Mouse (Mus musculus) mesoderm, embryonic 11.5 days (tissue): Measurements from ENCODE around the gene Camk2b.

Experiments
- DNase-seq: peaks from one replicate; pipeline ENCODE4 v3.0.0-alpha.2; 2012; ENCODE audit warnings: low read depth, low spot score

Gene Camk2b

GRCm38 (mm10) chr11:6050066-6050560 lies 16.0 kb downstream of the Camk2b start:
- DNase-seq: no peak

GRCm38 (mm10) chr11:6048208-6048607 lies 18.0 kb downstream of the Camk2b start:
- no peak for DNase-seq

- no peak for DNase-seq
These were observed 27.2 kb downstream of the Camk2b start for GRCm38 (mm10) chr11:6038929-6039328.

GRCm38 (mm10) chr11:6037686-6038085 lies 28.5 kb downstream of the Camk2b start:
- no peak for DNase-seq

GRCm38 (mm10) chr11:6037198-6037597 lies 29.0 kb downstream of the Camk2b start:
- DNase-seq: no peak

GRCm38 (mm10) chr11:6036477-6036876 lies 29.7 kb downstream of the Camk2b start:
- no peak for DNase-seq

- no peak for DNase-seq
These were observed 30.6 kb downstream of the Camk2b start for GRCm38 (mm10) chr11:6035521-6035920.

- DNase-seq: no peak
These were observed 31.4 kb downstream of the Camk2b start for GRCm38 (mm10) chr11:6034740-6035139.

- DNase-seq: no peak
These were observed 32.4 kb downstream of the Camk2b start for GRCm38 (mm10) chr11:6033801-6034200.

GRCm38 (mm10) chr11:6033147-6033546 lies 33.0 kb downstream of the Camk2b start:
- DNase-seq: peak; percentile 39

- DNase-seq: no peak
These were observed 35.5 kb downstream of the Camk2b start for GRCm38 (mm10) chr11:6030650-6031049.

GRCm38 (mm10) chr11:6029790-6030189 lies 36.4 kb downstream of the Camk2b start:
- no peak for DNase-seq

GRCm38 (mm10) chr11:6028911-6029310 lies 37.3 kb downstream of the Camk2b start:
- no peak for DNase-seq

- DNase-seq: no peak
These were observed 39.8 kb downstream of the Camk2b start for GRCm38 (mm10) chr11:6026361-6026760.

- no peak for DNase-seq
These were observed 41.1 kb downstream of the Camk2b start for GRCm38 (mm10) chr11:6024923-6025652.

- no peak for DNase-seq
These were observed 45.0 kb downstream of the Camk2b start for GRCm38 (mm10) chr11:6020897-6021839.

- DNase-seq: no peak
These were observed 45.8 kb downstream of the Camk2b start for GRCm38 (mm10) chr11:6020360-6020759.

- DNase-seq: no peak
These were observed 47.7 kb downstream of the Camk2b start for GRCm38 (mm10) chr11:6018218-6019010.

GRCm38 (mm10) chr11:6017484-6018140 lies 48.5 kb downstream of the Camk2b start:
- DNase-seq: no peak

- no peak for DNase-seq
These were observed 49.3 kb downstream of the Camk2b start for GRCm38 (mm10) chr11:6016797-6017395.

- peak; percentile 49 for DNase-seq
These were observed 49.8 kb downstream of the Camk2b start for GRCm38 (mm10) chr11:6016368-6016767.
